Mouse (Mus musculus): Measurements from ENCODE around the gene Pabpn1l.

GRCm38 (mm10) chr8:122617947-122618546, 4.5 kb downstream of the Pabpn1l start:
- peak; percentile 73 for TF ChIP-seq CTCF (conservative IDR thresholded peaks at IDR 0.05; ENCODE audit: insufficient read depth, insufficient read length, low read depth, low read length)
- no peak for TF ChIP-seq POLR2A (IDR thresholded peaks at IDR 0.05; ENCODE audit: low read depth, low read length)

Measured in kidney, adult 2 months (tissue).